In genomic region chr1:152619396-152619795, GRCm38 (mm10) we compare ENCODE assay signal across 31 mouse cellular contexts.
A peak's percentile ranks its signal among the peaks of the same experiment; 100 is the strongest.
DNase-seq lines count a peak whose midpoint lies in the region; ATAC-seq and TF ChIP-seq lines count a peak whose summit lies in the region.
"Had no signal": no experiment of that assay in that cellular context is flagged by ENCODE, and none has a peak within 500 bp of the region (broad histone marks: within the 10 kb centered on the region; RNA-seq: fewer than 3 reads in every experiment).

No protein-coding gene starts in this region.

- peak overlapping the region; percentile 63 for H3K27ac ChIP-seq in gastrocnemius, adult 2 months
- peak overlapping the region; percentile 37 to 81 for H3K27ac ChIP-seq in heart, embryonic 14.5 days (replicated peaks in 1 of 2; ENCODE audit: control insufficient read depth in 1 of 2, insufficient read depth in 1 of 2, low read depth in 2 of 2, low read length in 2 of 2)
- peak overlapping the region; percentile 5; the same call in 1 of the 2 replicates for H3K27ac ChIP-seq in kidney, embryonic 16.5 days (ENCODE audit: low read length)
- no peak overlapping the region; the same call in 1 of the 2 replicates for H3K27ac ChIP-seq in kidney, embryonic 14.5 days (ENCODE audit: low read depth, low read length)
- peak overlapping the region; percentile 5 for H3K27ac ChIP-seq in lung, embryonic 16.5 days (ENCODE audit: low read length)
- H3K27ac ChIP-seq: embryonic facial prominence, embryonic 13.5 days; forebrain, embryonic 10.5 days; hindbrain, embryonic 12.5 days; hindbrain, postnatal 0 days; intestine, embryonic 15.5 days; limb, embryonic 13.5 days; liver, embryonic 12.5 days; macrophage; midbrain, embryonic 13.5 days; neural tube, embryonic 15.5 days had no signal

- peaks cover 34 to 87% of the 10 kb centered on the region in 2 experiments for H3K4me1 ChIP-seq in heart, embryonic 14.5 days (ENCODE audit: control insufficient read depth in 2 of 2, insufficient read depth in 2 of 2, low read length in 2 of 2)
- peaks cover 49% of the 10 kb centered on the region for H3K4me1 ChIP-seq in kidney, embryonic 16.5 days (ENCODE audit: insufficient read depth, low read length)
- H3K4me1 ChIP-seq in kidney, embryonic 14.5 days (ENCODE audit: control insufficient read depth, insufficient read depth, low read length), result peaks cover 44% of the 10 kb centered on the region
- H3K4me1 ChIP-seq in lung, embryonic 16.5 days (replicated peaks; ENCODE audit: control insufficient read depth, insufficient read depth, low read length), result peaks cover 34% of the 10 kb centered on the region

- H3K4me2 ChIP-seq in heart, embryonic 14.5 days (ENCODE audit: low read length), result peak overlapping the region; percentile 14
- no peak overlapping the region for H3K4me2 ChIP-seq in kidney, embryonic 16.5 days (replicated peaks; ENCODE audit: low read depth, low read length)
- H3K4me2 ChIP-seq in kidney, embryonic 14.5 days (replicated peaks; ENCODE audit: low read depth, low read length), result no peak overlapping the region; the same call in 1 of the 2 replicates
- no peak overlapping the region for H3K4me2 ChIP-seq in lung, embryonic 16.5 days (ENCODE audit: low read depth, low read length)
- H3K4me2 ChIP-seq: embryonic facial prominence, embryonic 13.5 days; hindbrain, embryonic 12.5 days; intestine, embryonic 15.5 days; limb, embryonic 13.5 days; liver, embryonic 12.5 days; midbrain, embryonic 13.5 days; neural tube, embryonic 15.5 days had no signal

- H3K4me3 ChIP-seq in gastrocnemius, adult 2 months, result peak overlapping the region; percentile 13; the same call in 1 of the 2 replicates
- no peak overlapping the region for H3K4me3 ChIP-seq in heart, embryonic 14.5 days (ENCODE audit: control insufficient read depth in 1 of 2, insufficient read depth in 1 of 2, low read depth in 1 of 2, low read length in 2 of 2)
- no peak overlapping the region for H3K4me3 ChIP-seq in kidney, embryonic 16.5 days (ENCODE audit: low read length)
- no peak overlapping the region for H3K4me3 ChIP-seq in kidney, embryonic 14.5 days (ENCODE audit: low read length)
- H3K4me3 ChIP-seq in lung, embryonic 16.5 days (ENCODE audit: low read length), result no peak overlapping the region
- H3K4me3 ChIP-seq: embryonic facial prominence, embryonic 13.5 days; forebrain, embryonic 10.5 days; hindbrain, embryonic 12.5 days; intestine, embryonic 15.5 days; limb, embryonic 13.5 days; liver, embryonic 12.5 days; midbrain, embryonic 13.5 days; neural tube, embryonic 15.5 days had no signal

- H3K9ac ChIP-seq in heart, embryonic 14.5 days (ENCODE audit: low read length), result 0 out of 2 replicates have a peak overlapping the region, but pooled peaks have one; percentile 5
- no peak overlapping the region for H3K9ac ChIP-seq in kidney, embryonic 16.5 days (replicated peaks; ENCODE audit: low read length)
- H3K9ac ChIP-seq in kidney, embryonic 14.5 days (ENCODE audit: low read depth, low read length), result no peak overlapping the region
- no peak overlapping the region for H3K9ac ChIP-seq in lung, embryonic 16.5 days (ENCODE audit: low read length)
- H3K9ac ChIP-seq: embryonic facial prominence, embryonic 13.5 days; forebrain, postnatal 0 days; hindbrain, embryonic 12.5 days; intestine, embryonic 15.5 days; limb, embryonic 13.5 days; liver, embryonic 12.5 days; midbrain, embryonic 13.5 days; neural tube, embryonic 15.5 days had no signal

- intact Hi-C loops in gastrocnemius, adult 2 months (cut with DNase I), result no loop called here
- intact Hi-C loops in gastrocnemius, postnatal 14 days (cut with DNase I; ENCODE audit: low total_unique reads), result no loop called here

- H3K27me3 ChIP-seq in heart, embryonic 14.5 days (ENCODE audit: control insufficient read depth, insufficient read depth, low read length), result no peaks in the 10 kb centered on the region
- no peaks in the 10 kb centered on the region for H3K27me3 ChIP-seq in kidney, embryonic 16.5 days (ENCODE audit: insufficient read depth, low read length)
- no peaks in the 10 kb centered on the region for H3K27me3 ChIP-seq in kidney, embryonic 14.5 days (ENCODE audit: control insufficient read depth, insufficient read depth, low read length)
- H3K27me3 ChIP-seq in lung, embryonic 16.5 days (ENCODE audit: control insufficient read depth, insufficient read depth, low read depth, low read length), result no peaks in the 10 kb centered on the region; the same call in 1 of the 2 replicates
- H3K27me3 ChIP-seq: embryonic facial prominence, embryonic 13.5 days; hindbrain, embryonic 12.5 days; intestine, embryonic 15.5 days; limb, embryonic 13.5 days; neural tube, embryonic 15.5 days had no signal

- peaks cover 51% of the 10 kb centered on the region for H3K36me3 ChIP-seq in heart, embryonic 14.5 days (ENCODE audit: control insufficient read depth, insufficient read depth, low read length)
- peaks cover 8% of the 10 kb centered on the region for H3K36me3 ChIP-seq in kidney, embryonic 16.5 days (ENCODE audit: insufficient read depth, low read length)
- H3K36me3 ChIP-seq in kidney, embryonic 14.5 days (ENCODE audit: control insufficient read depth, insufficient read depth, low read length), result peaks cover 8% of the 10 kb centered on the region; the same call in 1 of the 2 replicates
- no peaks in the 10 kb centered on the region; the same call in 1 of the 2 replicates for H3K36me3 ChIP-seq in lung, embryonic 16.5 days (ENCODE audit: control insufficient read depth, insufficient read depth, low read length)
- H3K36me3 ChIP-seq: intestine, embryonic 15.5 days; midbrain, embryonic 13.5 days; neural tube, embryonic 15.5 days had no signal

- WGBS in heart, embryonic 14.5 days, result 38% methylated on average over 9 of the region's 9 CpGs
- WGBS in kidney, embryonic 16.5 days, result 67% methylated on average over 9 of the region's 9 CpGs
- 70% methylated on average over 9 of the region's 9 CpGs for WGBS in kidney, embryonic 14.5 days
- WGBS in lung, embryonic 16.5 days, result 47% methylated on average over 9 of the region's 9 CpGs

- H3K9me3 ChIP-seq in heart, embryonic 14.5 days (ENCODE audit: control insufficient read depth, low read length), result peaks cover 7% of the 10 kb centered on the region; the same call in 1 of the 2 replicates
- no peaks in the 10 kb centered on the region; the same call in 1 of the 2 replicates for H3K9me3 ChIP-seq in kidney, embryonic 16.5 days (ENCODE audit: low read length)
- H3K9me3 ChIP-seq in kidney, embryonic 14.5 days (ENCODE audit: control insufficient read depth, low read length), result no peaks in the 10 kb centered on the region
- no peaks in the 10 kb centered on the region; the same call in 1 of the 2 replicates for H3K9me3 ChIP-seq in lung, embryonic 16.5 days (ENCODE audit: control insufficient read depth, low read length)
- H3K9me3 ChIP-seq: embryonic facial prominence, embryonic 13.5 days; hindbrain, embryonic 12.5 days; intestine, embryonic 15.5 days; midbrain, embryonic 13.5 days; neural tube, embryonic 15.5 days had no signal

- TF ChIP-seq CTCF in gastrocnemius, adult 2 months (IDR thresholded peaks at IDR 0.05), result no peak

- ATAC-seq in heart, embryonic 14.5 days (ENCODE audit: insufficient number of reproducible peaks, insufficient read depth, low FRiP score, low read depth), result no peak
- no peak for ATAC-seq in kidney, embryonic 16.5 days (ENCODE audit: low FRiP score, low TSS enrichment)
- no peak for ATAC-seq in kidney, embryonic 14.5 days (ENCODE audit: low FRiP score, low TSS enrichment)
- peak; percentile 75 for ATAC-seq in lung, embryonic 16.5 days (ENCODE audit: low read depth)
- ATAC-seq: CD4-positive, CD25-positive, alpha-beta regulatory T cell, adult 4 months; forebrain, postnatal 0 days; hindbrain, postnatal 0 days; intestine, embryonic 15.5 days; liver, embryonic 12.5 days; midbrain, embryonic 13.5 days had no signal

- DNase-seq in gastrocnemius, adult 2 months, result no peak
- DNase-seq in gastrocnemius, postnatal 14 days, result no peak
- no peak for DNase-seq in heart, adult 18-20 months
- no peak for DNase-seq in lung, postnatal 10 days
- DNase-seq: adrenal gland, postnatal 14 days; cerebellum, adult 11 months; cerebellum, adult 9-10 months; cerebellum, postnatal 36 days; forebrain, postnatal 0 days; gastrocnemius, postnatal 10 days; kidney, adult 9 months; kidney, postnatal 4 days; lung, adult 18-20 months; retina, postnatal 1 day; right cerebral cortex, postnatal 14 days; thymus, postnatal 4 days had no signal
